Mouse (Mus musculus) regulatory T cell (primary cell): Measurements from ENCODE around the gene Frmd4a.

Experiments used
- in situ Hi-C: fragments of 300-600 bp; cut with MboI, MseI; formaldehyde crosslinking; loops from one replicate; pipeline ENCODE4 v1.15.1; 2025; ENCODE audit warnings: high pct_unique_total_duplicates

Gene Frmd4a

DNA sequence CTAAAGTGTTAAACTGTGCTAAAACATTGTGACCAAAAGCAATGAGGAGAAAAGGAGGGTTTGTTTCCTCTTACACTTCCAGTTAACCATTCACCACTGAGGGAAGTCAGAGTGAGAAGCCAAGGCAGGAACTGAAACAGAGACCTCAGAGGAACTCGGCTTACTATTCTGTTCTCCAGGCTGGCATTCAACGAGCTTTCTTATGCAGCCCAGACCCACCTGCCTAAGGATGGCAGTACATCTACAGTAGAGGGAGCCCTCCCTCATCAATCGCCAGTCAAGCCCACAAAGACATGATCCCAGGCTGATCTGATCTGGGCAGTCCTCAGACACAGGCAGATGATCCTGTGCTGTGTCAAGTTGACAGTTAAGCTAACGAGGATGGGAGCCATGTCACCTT lies 555.9 kb downstream of the Frmd4a start:
- in situ Hi-C loops: no loop called here

DNA sequence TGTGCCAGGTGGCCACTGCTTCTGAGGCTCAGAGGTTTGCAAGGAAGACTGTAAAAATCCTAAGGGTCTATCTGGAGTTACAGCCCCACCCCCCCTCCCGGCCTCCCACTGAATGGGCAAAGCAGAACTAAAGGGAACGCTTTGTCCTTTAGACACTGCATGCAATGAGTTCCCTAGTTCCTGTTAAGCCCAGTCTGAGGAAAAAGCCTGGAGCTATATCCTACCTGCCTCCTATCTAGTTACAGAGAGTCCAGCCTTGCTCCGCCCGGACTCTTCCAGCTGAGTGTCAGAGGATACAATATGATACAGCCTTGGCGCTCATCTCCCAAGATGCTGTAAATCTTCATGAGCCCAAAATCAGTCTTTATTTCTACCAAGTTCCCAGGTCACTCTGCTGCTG lies 556.7 kb downstream of the Frmd4a start:
- in situ Hi-C loops: no loop called here

DNA sequence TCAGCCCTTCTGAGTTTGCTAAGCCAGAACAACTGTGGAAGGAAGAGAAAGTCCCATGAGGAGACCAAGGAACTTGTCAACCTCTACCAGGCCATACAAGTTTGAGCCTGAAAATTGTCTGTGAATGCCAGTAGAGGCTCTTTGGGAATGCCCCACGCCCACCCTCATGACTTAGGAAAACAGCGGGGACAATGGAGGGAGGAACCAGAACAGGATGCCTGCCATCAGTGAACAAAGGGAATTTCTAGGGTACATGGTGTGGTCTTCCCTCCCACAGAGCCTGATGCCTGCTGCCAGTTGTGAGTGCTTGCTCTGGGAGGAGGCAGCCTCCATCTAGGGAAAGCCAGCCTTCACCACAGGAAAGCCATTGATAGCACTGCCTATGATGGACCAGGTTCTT lies 557.6 kb downstream of the Frmd4a start:
- in situ Hi-C loops: no loop called here

GRCm38 (mm10) chr2:4575975-4576374 lies 558.5 kb downstream of the Frmd4a start:
- in situ Hi-C loops: no loop called here

DNA sequence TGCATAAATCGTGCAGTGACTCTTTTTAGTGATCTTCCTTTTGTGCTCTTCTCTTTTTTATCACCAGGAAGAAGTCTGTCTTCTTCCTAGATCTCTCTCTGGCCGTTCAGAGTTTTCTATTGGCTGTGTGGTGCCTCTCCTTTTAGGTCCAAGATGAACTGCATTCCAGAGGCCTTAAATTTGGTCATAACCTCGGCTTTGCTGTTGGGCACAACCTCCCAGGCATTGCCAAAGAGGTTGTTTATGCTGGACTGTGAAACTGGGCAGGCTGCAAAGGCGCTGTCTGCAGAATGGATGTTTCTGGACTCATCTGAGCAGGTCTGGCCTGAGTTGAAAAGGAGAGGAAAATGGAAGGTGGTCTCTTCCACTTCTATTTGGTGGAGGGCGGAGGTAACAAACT lies 560.8 kb downstream of the Frmd4a start:
- in situ Hi-C loops: no loop called here

DNA sequence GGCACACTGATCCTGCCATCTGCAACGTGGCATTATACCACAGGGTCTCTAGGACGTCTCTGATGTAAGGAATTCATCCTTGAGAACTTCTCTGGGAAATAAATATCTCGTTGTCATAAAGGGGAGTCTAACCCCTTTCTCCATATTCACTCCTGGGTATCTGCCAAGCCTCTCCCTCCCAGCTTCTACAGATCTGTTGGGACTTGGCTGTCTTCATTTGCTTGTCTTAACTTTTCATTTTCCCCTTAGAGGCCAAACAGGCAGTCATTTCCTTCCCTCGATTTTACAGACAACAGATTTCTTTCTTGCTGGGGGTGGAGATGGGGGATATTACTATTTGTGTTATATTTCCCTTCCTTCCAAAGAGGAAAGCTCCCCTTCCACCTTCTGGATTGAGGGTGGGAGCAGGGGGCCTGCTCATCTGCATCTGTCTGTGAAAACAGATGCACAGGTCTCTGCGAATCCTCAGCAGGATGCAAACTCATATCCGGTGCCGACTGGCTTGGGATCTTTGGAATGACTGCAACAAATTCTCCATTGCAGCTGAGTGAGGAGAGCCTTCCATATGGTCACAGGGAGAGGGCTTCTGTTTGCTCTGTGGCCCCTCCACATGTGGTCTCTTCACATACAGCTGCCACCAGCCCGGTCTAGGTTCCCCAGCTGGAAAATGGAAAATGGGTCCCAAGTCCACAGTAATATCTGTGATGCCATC lies 562.0 kb downstream of the Frmd4a start:
- in situ Hi-C loops: no loop called here

DNA sequence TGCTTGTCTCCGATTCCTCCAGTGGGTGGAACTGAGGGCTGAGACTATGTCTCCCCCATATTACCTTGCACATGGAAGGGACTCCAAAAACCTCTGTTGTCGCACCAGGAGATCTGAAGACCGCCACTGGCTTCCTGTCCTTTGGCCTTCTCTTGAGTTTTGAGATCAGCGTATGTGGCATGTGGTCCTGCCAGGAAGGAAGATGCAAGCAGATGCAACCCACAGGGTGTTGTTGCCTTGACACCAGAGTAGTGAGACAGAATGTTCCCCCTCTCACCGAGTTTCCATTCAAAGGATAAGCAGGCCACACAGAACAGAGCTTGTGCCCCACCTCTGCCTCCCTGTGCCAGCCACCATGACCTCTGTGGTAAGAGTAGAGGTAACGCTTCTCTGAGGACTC lies 563.1 kb downstream of the Frmd4a start:
- in situ Hi-C loops: no loop called here

- in situ Hi-C loops: no loop called here
These were observed 565.4 kb downstream of the Frmd4a start for GRCm38 (mm10) chr2:4582930-4583329.

DNA sequence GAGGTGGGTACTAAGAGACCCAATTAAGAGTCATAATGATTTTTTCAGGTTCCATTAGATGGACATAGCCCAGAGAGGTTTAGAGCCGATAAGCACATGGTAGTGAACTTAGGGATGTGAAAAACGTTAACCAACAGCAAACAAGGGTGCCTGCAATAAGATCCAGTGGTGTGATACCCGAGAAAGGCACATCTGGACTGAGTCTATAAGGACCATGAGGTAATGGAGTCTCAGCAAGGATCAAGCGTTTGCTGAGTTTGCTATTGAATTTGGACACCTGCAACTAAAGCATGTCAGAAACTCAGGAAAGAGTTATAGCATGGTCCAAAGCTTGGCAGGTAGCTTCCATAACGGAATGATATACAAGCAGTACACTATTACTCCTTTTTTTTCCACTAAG lies 566.7 kb downstream of the Frmd4a start:
- in situ Hi-C loops: no loop called here

DNA sequence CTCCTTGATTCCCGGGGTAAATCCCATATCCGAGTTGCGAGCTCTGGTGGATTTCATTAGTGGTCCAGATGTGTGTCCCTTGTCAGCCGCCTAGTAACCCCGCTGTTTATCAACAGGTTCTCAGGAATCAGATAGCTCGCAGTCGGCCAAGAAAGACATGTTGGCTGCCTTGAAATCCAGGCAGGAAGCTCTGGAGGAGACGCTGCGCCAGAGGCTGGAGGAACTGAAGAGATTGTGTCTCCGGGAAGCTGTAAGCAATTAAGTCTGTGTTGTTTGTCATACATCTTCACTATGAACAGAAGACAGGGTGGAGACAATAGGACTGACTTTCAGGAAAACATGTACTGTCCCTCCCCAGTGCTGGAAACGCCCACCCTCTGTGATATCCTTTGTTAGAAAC lies 568.7 kb downstream of the Frmd4a start:
- in situ Hi-C loops: no loop called here

- in situ Hi-C loops: no loop called here
These were observed 570.3 kb downstream of the Frmd4a start for GRCm38 (mm10) chr2:4587685-4588409.

DNA sequence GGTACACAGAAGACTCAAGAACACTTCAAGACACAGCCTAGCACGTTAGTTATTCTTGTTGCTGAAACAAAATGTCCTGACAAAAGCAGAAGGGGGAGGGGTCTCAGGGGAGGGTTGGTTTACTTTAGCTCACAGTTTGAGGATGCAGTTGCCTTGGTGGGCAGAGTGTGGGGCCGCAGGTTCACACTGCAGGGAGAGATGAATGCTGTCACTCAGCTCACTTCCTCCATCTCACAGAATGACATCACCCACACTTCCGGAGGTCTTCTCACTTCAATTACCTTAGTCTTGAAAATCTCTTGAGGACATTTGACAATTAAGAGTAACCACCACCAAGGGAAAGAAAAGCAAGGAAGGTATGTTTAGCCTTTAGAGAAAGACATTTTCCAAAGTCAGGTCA lies 574.1 kb downstream of the Frmd4a start:
- in situ Hi-C loops: no loop called here

DNA sequence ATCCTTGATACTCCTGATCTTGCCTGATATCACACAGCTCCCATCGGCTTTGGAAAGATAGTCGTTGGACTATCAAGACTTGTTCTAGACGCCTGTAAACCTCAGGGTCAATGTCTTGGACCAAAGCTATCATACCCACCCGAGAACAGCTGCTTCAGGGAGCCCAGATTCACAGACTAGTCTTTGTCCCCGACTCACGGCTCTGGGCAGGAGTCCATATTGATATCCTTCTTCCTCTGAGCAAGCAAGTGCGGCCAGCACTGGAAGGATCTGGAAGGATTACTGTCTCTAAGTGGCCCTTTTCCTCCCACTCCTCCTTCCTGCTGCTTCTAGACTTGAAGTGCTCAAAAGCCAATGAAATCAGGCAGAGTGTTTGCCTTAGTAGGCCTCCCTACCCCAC lies 575.1 kb downstream of the Frmd4a start:
- in situ Hi-C loops: no loop called here

DNA sequence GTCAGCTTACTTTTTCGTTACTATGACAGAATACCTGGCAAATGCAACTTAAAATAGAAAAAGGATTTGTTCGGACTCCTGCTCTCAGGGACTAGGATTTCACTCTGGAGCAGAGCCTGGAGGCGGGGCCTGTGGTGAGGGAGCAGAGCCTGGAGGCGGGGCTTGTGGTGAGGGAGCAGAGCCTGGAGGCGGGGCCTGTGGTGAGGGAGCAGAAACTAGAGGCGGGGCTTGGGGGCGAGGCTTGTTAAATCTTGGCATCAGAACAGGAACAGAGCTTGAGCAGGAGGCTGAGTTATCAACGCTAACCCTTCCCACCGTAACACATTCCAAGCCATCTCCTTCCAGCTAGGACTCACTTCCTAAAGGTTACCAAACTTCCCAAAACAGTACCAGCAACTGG lies 575.9 kb downstream of the Frmd4a start:
- in situ Hi-C loops: no loop called here

DNA sequence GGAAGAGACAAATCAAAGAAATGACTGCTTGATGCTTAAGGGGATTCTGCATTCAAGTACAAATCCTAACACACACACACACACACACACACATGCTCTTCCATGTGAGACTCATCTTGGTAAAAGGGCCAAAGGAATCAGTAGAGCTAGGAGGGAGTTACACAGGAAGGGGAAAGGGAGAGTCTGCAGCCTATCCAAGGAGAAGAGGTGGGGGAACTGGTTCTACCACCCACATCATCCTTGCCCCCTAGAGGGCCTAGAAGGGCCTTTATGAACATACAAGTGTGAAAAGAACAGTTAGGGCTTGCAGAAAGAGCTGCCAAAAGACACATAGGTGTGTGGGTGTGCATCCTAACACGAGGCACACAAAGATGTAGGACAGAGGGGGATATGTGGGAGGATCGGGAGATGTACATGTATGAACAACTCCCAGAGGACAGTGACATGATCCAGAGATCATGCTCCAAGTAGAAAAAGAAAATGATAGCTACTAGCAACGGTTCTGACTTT lies 576.4 kb downstream of the Frmd4a start:
- in situ Hi-C loops: no loop called here

- in situ Hi-C loops: no loop called here
These were observed 579.5 kb downstream of the Frmd4a start for GRCm38 (mm10) chr2:4596992-4597391.

GRCm38 (mm10) chr2:4601034-4601890 lies 583.7 kb downstream of the Frmd4a start:
- in situ Hi-C loops: loop anchor here (5.0 kb wide), 1 partner anchor 99 kb away; no protein-coding TSS in a partner anchor

DNA sequence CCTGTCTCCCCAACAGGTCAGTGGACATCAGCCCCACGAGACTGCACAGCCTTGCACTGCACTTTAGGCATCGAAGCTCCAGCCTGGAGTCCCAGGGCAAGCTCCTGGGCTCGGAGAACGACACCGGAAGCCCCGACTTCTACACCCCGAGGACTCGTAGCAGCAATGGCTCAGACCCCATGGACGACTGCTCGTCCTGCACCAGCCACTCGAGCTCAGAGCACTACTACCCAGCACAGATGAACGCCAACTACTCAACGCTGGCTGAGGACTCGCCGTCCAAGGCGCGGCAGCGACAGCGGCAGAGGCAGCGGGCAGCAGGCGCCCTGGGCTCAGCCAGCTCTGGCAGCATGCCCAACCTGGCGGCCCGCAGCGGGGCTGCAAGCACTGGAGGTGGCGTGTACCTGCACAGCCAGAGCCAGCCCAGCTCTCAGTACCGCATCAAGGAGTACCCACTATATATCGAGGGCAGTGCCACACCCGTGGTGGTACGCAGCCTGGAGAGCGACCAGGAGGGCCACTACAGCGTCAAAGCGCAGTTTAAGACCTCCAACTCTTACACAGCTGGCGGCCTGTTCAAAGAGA lies 585.9 kb downstream of the Frmd4a start:
- in situ Hi-C loops: loop anchor here (5.0 kb wide), 1 partner anchor 101 kb away; no protein-coding TSS in a partner anchor

DNA sequence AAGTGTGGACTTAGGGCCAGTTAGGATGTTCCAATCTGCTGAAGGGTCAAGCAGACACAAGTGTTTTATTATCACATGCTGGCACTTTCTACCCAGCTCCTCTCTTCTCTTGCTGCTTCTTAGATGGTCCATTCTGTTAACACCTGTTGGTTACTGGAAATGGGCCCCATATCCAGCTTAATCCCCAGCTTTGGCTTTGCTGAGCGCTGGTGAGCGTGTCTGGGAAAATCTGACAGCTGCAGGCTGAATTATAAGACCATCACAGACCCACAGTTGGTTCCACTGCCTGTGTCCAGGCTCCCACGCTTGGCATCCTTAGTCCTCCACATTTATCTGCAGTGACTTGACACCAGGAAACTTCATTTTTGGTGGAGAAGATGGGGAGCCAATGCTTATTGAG lies 589.0 kb downstream of the Frmd4a start:
- in situ Hi-C loops: no loop called here

DNA sequence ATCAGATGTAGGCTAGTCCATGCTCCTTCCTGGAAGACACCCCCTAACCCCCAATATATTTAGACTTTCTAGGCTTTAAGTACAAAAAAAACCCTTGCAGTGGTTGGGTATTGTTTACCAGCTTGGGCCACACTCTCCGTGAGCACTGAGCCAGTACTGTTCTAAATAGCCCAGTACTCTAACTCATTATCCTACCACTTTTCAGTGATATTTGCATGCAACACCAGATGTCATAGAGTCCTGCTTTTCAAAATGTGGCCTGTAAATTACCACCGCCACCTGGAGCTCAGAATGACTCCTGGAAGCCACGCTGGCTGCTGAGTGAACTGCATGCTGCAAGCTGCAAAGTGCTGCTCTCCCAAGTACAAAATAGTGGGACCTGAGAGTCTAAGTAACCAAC lies 590.7 kb downstream of the Frmd4a start:
- in situ Hi-C loops: no loop called here

DNA sequence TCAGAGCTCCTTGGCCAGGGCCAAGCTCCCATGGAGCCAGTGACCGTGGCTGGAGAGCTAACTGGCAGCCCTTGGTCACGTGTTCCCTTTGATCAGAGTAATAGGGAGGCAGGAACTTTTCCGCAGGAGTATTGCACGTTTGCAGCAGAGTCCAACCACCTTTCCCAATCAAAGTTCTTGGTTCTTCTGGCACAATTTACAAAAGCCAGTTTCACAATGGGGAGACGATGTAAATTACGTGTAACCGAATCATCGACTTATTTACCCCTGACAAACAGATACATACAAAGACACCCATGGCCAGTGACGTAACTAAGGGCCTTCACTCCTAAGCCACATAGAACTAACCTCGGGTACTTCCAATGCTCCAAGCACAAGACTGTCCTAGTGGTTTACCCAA lies 591.9 kb downstream of the Frmd4a start:
- in situ Hi-C loops: no loop called here

GRCm38 (mm10) chr2:4611295-4611694 lies 593.8 kb downstream of the Frmd4a start:
- in situ Hi-C loops: no loop called here
